Mouse (Mus musculus): Measurements from ENCODE around the gene Gm29866. TPM values are rescaled to one million over a fixed set of nuclear protein-coding genes. Genes with fewer than 3 reads are reported as not detected.
"Not testable (repeated sequence)": the region's sequence is repeated elsewhere in the genome, so short reads cannot be mapped to it uniquely, and the experiment has no call there.

The Gm29866 gene
- not detected in 2 replicates for polyA plus RNA-seq (2012; rRNA removed)

DNA sequence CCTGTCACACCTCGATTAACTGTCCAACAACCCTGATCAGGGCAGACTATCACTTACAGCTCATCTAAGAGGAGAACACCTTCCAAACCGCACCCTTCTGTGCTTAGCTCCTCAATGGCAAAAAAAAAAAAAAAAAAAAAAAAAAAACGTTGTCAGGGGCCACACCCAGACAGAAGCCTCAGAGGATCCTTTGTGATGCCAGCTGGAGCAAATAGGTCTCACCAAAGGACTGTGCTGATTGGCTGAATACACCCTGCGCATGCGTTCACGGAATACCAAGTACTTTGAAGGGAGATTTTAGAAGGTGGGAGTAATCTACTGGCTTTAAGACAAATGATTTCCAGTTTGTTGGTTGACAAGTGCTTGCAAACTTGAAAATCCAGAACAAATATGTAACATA is at the start of gene Gm29866:
Gm29866 (minus strand) TSS at position 101 of the 400 bp plus-strand sequence.
- H3K36me3 ChIP-seq (ENCODE audit: control insufficient read depth, insufficient read depth, low read length); H3K27me3 ChIP-seq (replicated peaks; ENCODE audit: control insufficient read depth, insufficient read depth, low read length); H3K4me1 ChIP-seq (ENCODE audit: control insufficient read depth, insufficient read depth, low read length); H3K4me3 ChIP-seq (ENCODE audit: insufficient read depth, low read depth, low read length); H3K27ac ChIP-seq (ENCODE audit: insufficient read depth, low read depth, low read length); DNase-seq: not testable (repeated sequence)
- WGBS, result no CpG with 5 or more reads among the region's 6 CpGs

Other genes with a start within 250 kb of the Gm29866 start
- gene Gm20909, start 170.9 kb upstream of the Gm29866 start, polyA plus RNA-seq (2012; rRNA removed), result not detected in 2 replicates
- not detected in 2 replicates for gene Gm20865, start 247.9 kb upstream of the Gm29866 start, polyA plus RNA-seq (2012; rRNA removed)